Comparison of ENCODE assay signal across 22 mouse cellular contexts in genomic region chr19:55269051-55269450, GRCm38 (mm10). TPM values are rescaled to one million over a fixed set of nuclear protein-coding genes. Genes with fewer than 3 reads are reported as not detected.
DNase-seq lines count a peak whose midpoint lies in the region; ATAC-seq and TF ChIP-seq lines count a peak whose summit lies in the region.
"Had no signal": no experiment of that assay in that cellular context is flagged by ENCODE, and none has a peak within 500 bp of the region (broad histone marks: within the 10 kb centered on the region; RNA-seq: fewer than 3 reads in every experiment).

No protein-coding gene starts in this region.

- H3K9me3 ChIP-seq in ES-Bruce4 (replicated peaks; ENCODE audit: control insufficient read depth, insufficient read depth, low read length, poor library complexity, severe bottlenecking): no peaks in the 10 kb centered on the region
- no peaks in the 10 kb centered on the region for H3K9me3 ChIP-seq in kidney, embryonic 14.5 days (ENCODE audit: control insufficient read depth, low read length)
- H3K9me3 ChIP-seq: forebrain, embryonic 12.5 days; hindbrain, embryonic 13.5 days; midbrain, embryonic 10.5 days; neural tube, embryonic 12.5 days had no signal

- no peak for TF ChIP-seq CTCF in ES-Bruce4 (IDR thresholded peaks at IDR 0.05; ENCODE audit: low read depth, low read length)

- H3K27me3 ChIP-seq in ES-Bruce4 (ENCODE audit: control insufficient read depth, insufficient read depth, low read length, poor library complexity, severe bottlenecking): no peaks in the 10 kb centered on the region
- no peaks in the 10 kb centered on the region for H3K27me3 ChIP-seq in kidney, embryonic 14.5 days (ENCODE audit: control insufficient read depth, insufficient read depth, low read length)
- H3K27me3 ChIP-seq: CH12.LX; forebrain, embryonic 12.5 days; hindbrain, embryonic 13.5 days; neural tube, embryonic 12.5 days had no signal

- H3K27ac ChIP-seq in ES-Bruce4 (ENCODE audit: insufficient read depth, low read length): 0 out of 2 replicates have a peak overlapping the region, but pooled peaks have one; percentile 8
- peak overlapping the region; percentile 56; the same call in 1 of the 2 replicates for H3K27ac ChIP-seq in kidney, embryonic 14.5 days (ENCODE audit: low read depth, low read length)
- H3K27ac ChIP-seq: forebrain, embryonic 12.5 days; hindbrain, embryonic 13.5 days; liver, embryonic 14.5 days; midbrain, embryonic 10.5 days; neural tube, embryonic 12.5 days had no signal

- 0 out of 2 replicates have a peak, but pooled peaks cover 3% of the 10 kb centered on the region for H3K36me3 ChIP-seq in ES-Bruce4 (ENCODE audit: control insufficient read depth, insufficient read depth, low read length, poor library complexity, severe bottlenecking)
- 0 out of 2 replicates have a peak, but pooled peaks cover 3% of the 10 kb centered on the region for H3K36me3 ChIP-seq in kidney, embryonic 14.5 days (ENCODE audit: control insufficient read depth, insufficient read depth, low read length)
- H3K36me3 ChIP-seq: forebrain, embryonic 12.5 days; hindbrain, embryonic 13.5 days; midbrain, embryonic 10.5 days; neural tube, embryonic 12.5 days had no signal

- peak; percentile 38 for DNase-seq in kidney, adult 11 months
- no peak for DNase-seq in kidney, adult 9 months
- DNase-seq in kidney, postnatal 4 days: peak; percentile 20 to 43
- no peak for DNase-seq in left cerebral cortex, adult 11 months (ENCODE audit: low spot score)
- no peak for DNase-seq in gastrocnemius, postnatal 4 days (ENCODE audit: low spot score in 2 of 2)
- DNase-seq: adrenal gland, adult 8-10 months; cerebellum, adult 11 months; cerebellum, postnatal 25 days; gastrocnemius, postnatal 25 days; heart, postnatal 10 days; left cerebral cortex, postnatal 4 days; thymus, postnatal 4 days had no signal

- H3K9ac ChIP-seq in ES-Bruce4 (ENCODE audit: low read depth, poor library complexity, severe bottlenecking): no peak overlapping the region
- no peak overlapping the region for H3K9ac ChIP-seq in kidney, embryonic 14.5 days (ENCODE audit: low read depth, low read length)
- H3K9ac ChIP-seq: forebrain, embryonic 12.5 days; hindbrain, embryonic 13.5 days; liver, embryonic 14.5 days; neural tube, embryonic 12.5 days had no signal

- peaks cover 8% of the 10 kb centered on the region for H3K4me1 ChIP-seq in ES-Bruce4 (ENCODE audit: control insufficient read depth, insufficient read depth, low read length)
- peaks cover 18% of the 10 kb centered on the region for H3K4me1 ChIP-seq in kidney, embryonic 14.5 days (ENCODE audit: control insufficient read depth, insufficient read depth, low read length)
- H3K4me1 ChIP-seq: neural tube, embryonic 12.5 days had no signal

- TF ChIP-seq POLR2A in ES-Bruce4 (IDR thresholded peaks at IDR 0.05; ENCODE audit: insufficient read depth, low read length): no peak

- no peak for ATAC-seq in kidney, embryonic 14.5 days (ENCODE audit: low FRiP score, low TSS enrichment)
- ATAC-seq in cerebellum, adult (ENCODE audit: insufficient number of reproducible peaks, low FRiP score, low TSS enrichment): no peak

- H3K4me3 ChIP-seq in ES-Bruce4 (ENCODE audit: low read depth, low read length): no peak overlapping the region
- no peak overlapping the region for H3K4me3 ChIP-seq in kidney, embryonic 14.5 days (ENCODE audit: low read length)
- H3K4me3 ChIP-seq: forebrain, embryonic 12.5 days; hindbrain, embryonic 13.5 days; midbrain, embryonic 10.5 days; neural tube, embryonic 12.5 days had no signal

- H3K4me2 ChIP-seq in kidney, embryonic 14.5 days (replicated peaks; ENCODE audit: low read depth, low read length): no peak overlapping the region
- H3K4me2 ChIP-seq: forebrain, embryonic 12.5 days; hindbrain, embryonic 13.5 days; neural tube, embryonic 12.5 days had no signal

- 62% methylated on average over 5 of the region's 5 CpGs for WGBS in kidney, embryonic 14.5 days

- no peak for TF ChIP-seq EP300 in ES-Bruce4 (IDR thresholded peaks at IDR 0.05; ENCODE audit: insufficient read depth, low read depth, low read length)

RNA-seq across cellular contexts. Expression of gene Acsl5, which starts 17.3 kb away (rescaled TPM):
- 16.8 and 22.0 TPM in 2 replicates for polyA plus RNA-seq in ES-Bruce4 (2011; ENCODE audit: insufficient read depth, insufficient read length, low read depth, missing spikeins)
- polyA plus RNA-seq in kidney, embryonic 14.5 days (2014; fragmentation: Nextera tagmentation; extraction: Ambion mirVana): 26.3 and 38.1 TPM in 2 replicates
- total RNA-seq in gastrocnemius, postnatal 4 days (2021): 10 to 100 TPM; 12.0 to 12.4 TPM

RNA-seq across cellular contexts. Expression of gene Gucy2g, which starts 28.0 kb away (rescaled TPM):
- polyA plus RNA-seq in ES-Bruce4 (2011; ENCODE audit: insufficient read depth, insufficient read length, low read depth, missing spikeins): 0.25 TPM in 1 of 2 replicates, not detected in the other
- polyA plus RNA-seq in kidney, embryonic 14.5 days (2014; fragmentation: Nextera tagmentation; extraction: Ambion mirVana): 0.05 TPM in 1 of 2 replicates, not detected in the other
- total RNA-seq in gastrocnemius, postnatal 4 days (2021): under 1 TPM in 1 of 2 experiments, not detected in 1; 0.10 TPM
- total RNA-seq: adrenal gland, adult 8-10 months; CH12.LX; monocyte, adult 5-6 weeks had no signal
- polyA plus RNA-seq: forebrain, embryonic 12.5 days; midbrain, embryonic 10.5 days; neural tube, embryonic 12.5 days had no signal

RNA-seq across cellular contexts. Expression of gene Zdhhc6, which starts 46.8 kb away (rescaled TPM):
- 55.4 and 65.9 TPM in 2 replicates for polyA plus RNA-seq in ES-Bruce4 (2011; ENCODE audit: insufficient read depth, insufficient read length, low read depth, missing spikeins)
- 83.0 and 110 TPM in 2 replicates for polyA plus RNA-seq in kidney, embryonic 14.5 days (2014; fragmentation: Nextera tagmentation; extraction: Ambion mirVana)
- 10 to 100 TPM; 27.8 to 30.8 TPM for total RNA-seq in gastrocnemius, postnatal 4 days (2021)

RNA-seq across cellular contexts. Expression of gene Vti1a, which starts 47.0 kb away (rescaled TPM):
- 15.4 and 17.6 TPM in 2 replicates for polyA plus RNA-seq in ES-Bruce4 (2011; ENCODE audit: insufficient read depth, insufficient read length, low read depth, missing spikeins)
- polyA plus RNA-seq in kidney, embryonic 14.5 days (2014; fragmentation: Nextera tagmentation; extraction: Ambion mirVana): 17.0 and 25.7 TPM in 2 replicates
- total RNA-seq in gastrocnemius, postnatal 4 days (2021): 10 to 100 TPM; 18.5 to 21.4 TPM

Comparison
In these comparisons a context has a peak if more than half of its experiments do, and no peak if none do; other contexts are left out.
1. DNase-seq: peak in kidney, adult 11 months (single experiment) and kidney, postnatal 4 days (2 of 2); none in kidney, adult 9 months (single experiment), left cerebral cortex, adult 11 months (single experiment) and gastrocnemius, postnatal 4 days (0 of 2).